Comparison of ENCODE assay signal across 35 mouse cellular contexts in the genomic region with DNA sequence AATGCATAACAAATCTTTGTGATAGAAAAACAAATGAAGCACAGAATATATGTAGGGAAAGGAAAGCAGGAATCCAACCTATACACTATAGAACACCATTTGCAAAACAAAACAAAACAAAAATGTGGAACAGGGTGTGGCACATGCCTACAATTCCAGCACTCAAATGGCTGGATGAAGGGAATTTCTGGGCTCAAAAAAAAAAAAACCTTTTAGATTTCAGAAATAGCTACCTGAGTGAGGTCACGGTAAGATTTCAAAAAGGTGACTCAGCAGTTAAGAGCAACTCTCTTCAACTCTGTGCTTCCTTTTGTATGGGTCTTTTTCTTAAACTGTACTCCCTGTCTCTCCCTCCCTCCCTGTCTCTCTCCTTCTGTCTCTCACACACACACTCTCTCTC. TPM values are rescaled to one million over a fixed set of nuclear protein-coding genes. Genes with fewer than 3 reads are reported as not detected.
A peak's percentile ranks its signal among the peaks of the same experiment; 100 is the strongest.
DNase-seq lines count a peak whose midpoint lies in the region; ATAC-seq and TF ChIP-seq lines count a peak whose summit lies in the region.
"Had no signal": no experiment of that assay in that cellular context is flagged by ENCODE, and none has a peak within 500 bp of the region (broad histone marks: within the 10 kb centered on the region; RNA-seq: fewer than 3 reads in every experiment).

No protein-coding gene starts in this region.

- H3K4me3 ChIP-seq in ES-Bruce4 (ENCODE audit: low read depth, low read length), result no peak overlapping the region
- H3K4me3 ChIP-seq in ES-E14 (ENCODE audit: insufficient read depth in 1 of 2, low read depth in 1 of 2, low read length in 2 of 2, poor library complexity in 1 of 2, severe bottlenecking in 1 of 2), result no peak overlapping the region
- no peak overlapping the region for H3K4me3 ChIP-seq in forebrain, embryonic 11.5 days (ENCODE audit: low read depth, low read length)
- H3K4me3 ChIP-seq in liver, embryonic 11.5 days (ENCODE audit: low read depth, low read length), result no peak overlapping the region
- H3K4me3 ChIP-seq: embryonic facial prominence, embryonic 13.5 days; embryonic facial prominence, embryonic 15.5 days; erythroblast, embryonic 14.5 days; forebrain, embryonic 10.5 days; forebrain, embryonic 13.5 days; forebrain, embryonic 15.5 days had no signal

- peaks cover 3% of the 10 kb centered on the region for H3K4me1 ChIP-seq in ES-Bruce4 (ENCODE audit: control insufficient read depth, insufficient read depth, low read length)
- peaks cover 14% of the 10 kb centered on the region in 2 experiments for H3K4me1 ChIP-seq in ES-E14 (ENCODE audit: control insufficient read depth in 2 of 2, insufficient read depth in 2 of 2, low read length in 2 of 2, poor library complexity in 1 of 2)
- H3K4me1 ChIP-seq in forebrain, embryonic 11.5 days (replicated peaks; ENCODE audit: control insufficient read depth, insufficient read depth, low read length), result no peaks in the 10 kb centered on the region
- H3K4me1 ChIP-seq in liver, embryonic 11.5 days (replicated peaks; ENCODE audit: control insufficient read depth, insufficient read depth, low read length), result no peaks in the 10 kb centered on the region
- H3K4me1 ChIP-seq: embryonic facial prominence, embryonic 13.5 days; embryonic facial prominence, embryonic 15.5 days; forebrain, embryonic 10.5 days; forebrain, embryonic 13.5 days; forebrain, embryonic 15.5 days had no signal

- no peaks in the 10 kb centered on the region for H3K27me3 ChIP-seq in ES-Bruce4 (ENCODE audit: control insufficient read depth, insufficient read depth, low read length, poor library complexity, severe bottlenecking)
- H3K27me3 ChIP-seq in forebrain, embryonic 11.5 days (ENCODE audit: control insufficient read depth, insufficient read depth, low read length), result no peaks in the 10 kb centered on the region
- no peaks in the 10 kb centered on the region for H3K27me3 ChIP-seq in liver, embryonic 11.5 days (replicated peaks; ENCODE audit: control insufficient read depth, insufficient read depth, low read length)
- H3K27me3 ChIP-seq: CH12.LX; embryonic facial prominence, embryonic 13.5 days; embryonic facial prominence, embryonic 15.5 days; forebrain, embryonic 13.5 days; forebrain, embryonic 15.5 days; Patski had no signal

- no peak for TF ChIP-seq EP300 in ES-Bruce4 (IDR thresholded peaks at IDR 0.05; ENCODE audit: insufficient read depth, low read depth, low read length)

- peak overlapping the region; percentile 44; the same call in 1 of the 2 replicates for H3K9ac ChIP-seq in ES-Bruce4 (ENCODE audit: low read depth, poor library complexity, severe bottlenecking)
- no peak overlapping the region; the same call in 1 of the 2 replicates for H3K9ac ChIP-seq in ES-E14 (ENCODE audit: insufficient read depth, low read depth, low read length, poor library complexity, severe bottlenecking)
- H3K9ac ChIP-seq in forebrain, embryonic 11.5 days (ENCODE audit: low read length), result no peak overlapping the region
- H3K9ac ChIP-seq in liver, embryonic 11.5 days (ENCODE audit: low read depth, low read length), result no peak overlapping the region
- H3K9ac ChIP-seq: embryonic facial prominence, embryonic 13.5 days; embryonic facial prominence, embryonic 15.5 days; forebrain, embryonic 13.5 days; forebrain, embryonic 15.5 days; forebrain, postnatal 0 days had no signal

- H3K9me3 ChIP-seq in ES-Bruce4 (replicated peaks; ENCODE audit: control insufficient read depth, insufficient read depth, low read length, poor library complexity, severe bottlenecking) (no peaks in the 10 kb centered on the region), ES-E14 (ENCODE audit: control insufficient read depth, insufficient read depth, low read depth, low read length) (no peaks in the 10 kb centered on the region)
- no peaks in the 10 kb centered on the region for H3K9me3 ChIP-seq in forebrain, embryonic 11.5 days (ENCODE audit: control insufficient read depth, low read length)
- H3K9me3 ChIP-seq in liver, embryonic 11.5 days (ENCODE audit: control insufficient read depth, low read length), result peaks cover 3% of the 10 kb centered on the region; the same call in 1 of the 2 replicates
- H3K9me3 ChIP-seq: embryonic facial prominence, embryonic 13.5 days; embryonic facial prominence, embryonic 15.5 days; forebrain, embryonic 10.5 days; forebrain, embryonic 13.5 days; forebrain, embryonic 15.5 days had no signal

- 75% methylated on average over 1 of the region's 1 CpGs for WGBS in forebrain, embryonic 11.5 days
- WGBS in liver, embryonic 11.5 days, result 77% methylated on average over 1 of the region's 1 CpGs

- TF ChIP-seq CTCF in ES-Bruce4 (IDR thresholded peaks at IDR 0.05; ENCODE audit: low read depth, low read length), result no peak

- H3K36me3 ChIP-seq in ES-Bruce4 (ENCODE audit: control insufficient read depth, insufficient read depth, low read length, poor library complexity, severe bottlenecking) (peaks cover 5% of the 10 kb centered on the region; the same call in 1 of the 2 replicates), ES-E14 (ENCODE audit: control insufficient read depth, insufficient read depth, low read length, poor library complexity, severe bottlenecking) (no peaks in the 10 kb centered on the region)
- H3K36me3 ChIP-seq in forebrain, embryonic 11.5 days (ENCODE audit: control insufficient read depth, insufficient read depth, low read length), result no peaks in the 10 kb centered on the region
- peaks cover 8% of the 10 kb centered on the region; the same call in 1 of the 2 replicates for H3K36me3 ChIP-seq in liver, embryonic 11.5 days (ENCODE audit: control insufficient read depth, insufficient read depth, low read length)

- H3K27ac ChIP-seq in ES-Bruce4 (ENCODE audit: insufficient read depth, low read length), result peak overlapping the region; percentile 96
- peak overlapping the region; percentile 97; the same call in 1 of the 2 replicates for H3K27ac ChIP-seq in ES-E14 (ENCODE audit: insufficient read depth, low read depth, low read length, poor library complexity, severe bottlenecking)
- H3K27ac ChIP-seq in forebrain, embryonic 11.5 days (ENCODE audit: low read depth, low read length), result no peak overlapping the region
- H3K27ac ChIP-seq in liver, embryonic 11.5 days (ENCODE audit: low read depth, low read length), result no peak overlapping the region
- H3K27ac ChIP-seq: embryonic facial prominence, embryonic 13.5 days; embryonic facial prominence, embryonic 15.5 days; forebrain, embryonic 10.5 days; forebrain, embryonic 13.5 days; forebrain, embryonic 15.5 days had no signal

- DNase-seq in 3T3-L1 (ENCODE audit: low read depth, low spot score), result peak; percentile 44
- DNase-seq in ES-E14 (ENCODE audit: low read depth, low spot score), result peak; percentile 39
- DNase-seq in R1 (ENCODE audit: low read depth, low spot score), result peak; percentile 96
- no peak for DNase-seq in forebrain, embryonic 11.5 days (ENCODE audit: low spot score)
- DNase-seq in adrenal gland, postnatal 36 days, result no peak
- no peak for DNase-seq in liver, embryonic 11.5 days (ENCODE audit: low spot score)
- DNase-seq in kidney, postnatal 36 days, result no peak
- DNase-seq: adrenal gland, adult 8-10 months; adrenal gland, postnatal 14 days; B cell, adult 2 months; cerebellum, adult 11 months; cerebellum, adult 18-20 months; cerebellum, adult 8-10 months; cerebellum, adult 9-11 months; cerebellum, postnatal 14 days; cerebellum, postnatal 36 days; embryo, embryonic 11 days; forebrain, postnatal 0 days had no signal

- H3K4me2 ChIP-seq in forebrain, embryonic 11.5 days (ENCODE audit: low read depth, low read length, severe bottlenecking), result no peak overlapping the region
- no peak overlapping the region for H3K4me2 ChIP-seq in liver, embryonic 11.5 days
- H3K4me2 ChIP-seq: embryonic facial prominence, embryonic 13.5 days; embryonic facial prominence, embryonic 15.5 days; forebrain, embryonic 13.5 days; forebrain, embryonic 15.5 days had no signal

- in situ Hi-C loops in ES-E14 (cut with MboI; ENCODE audit: low sequenced_read_pairs in 2 of 2, unreplicated experiment in 2 of 2), result no loop called here

- ATAC-seq in forebrain, embryonic 11.5 days (replicated peaks; ENCODE audit: low FRiP score), result no peak
- ATAC-seq in liver, embryonic 11.5 days (replicated peaks; ENCODE audit: low FRiP score), result no peak
- ATAC-seq: activated CD4-positive, CD25-positive, alpha-beta regulatory T cell, adult 4 months; CD4-positive, CD25-positive, alpha-beta regulatory T cell, adult 4 months; forebrain, embryonic 13.5 days; forebrain, embryonic 15.5 days; forebrain, postnatal 0 days; Patski had no signal

- TF ChIP-seq POLR2A in ES-Bruce4 (IDR thresholded peaks at IDR 0.05; ENCODE audit: insufficient read depth, low read length), result no peak

TF ChIP-seq in ES-E14, 5 proteins besides CTCF, POLR2A, EP300 and RAD21:
- no peak for TF ChIP-seq HCFC1 (IDR thresholded peaks at IDR 0.05; ENCODE audit: borderline replicate concordance, insufficient read depth, low read length)
- no peak for TF ChIP-seq ZC3H11A (IDR thresholded peaks at IDR 0.05; ENCODE audit: borderline replicate concordance, low read depth, low read length)
- TF ChIP-seq MAFK (IDR thresholded peaks at IDR 0.05; ENCODE audit: insufficient read depth, low read depth, low read length), result peak; percentile 97
- TF ChIP-seq CHD2 (IDR thresholded peaks at IDR 0.05; ENCODE audit: low read depth, low read length), result 0 out of 2 replicates have a peak, but pooled peaks have one; percentile 35
- peak; percentile 97 for TF ChIP-seq ZNF384 (IDR thresholded peaks at IDR 0.05; ENCODE audit: low read depth, low read length)

RNA-seq across cellular contexts. Expression of gene Bpifb9b, which starts 31.1 kb away (rescaled TPM):
- not detected in 2 replicates for polyA plus RNA-seq in ES-Bruce4 (2011; ENCODE audit: insufficient read depth, insufficient read length, low read depth, missing spikeins)
- total RNA-seq in ES-E14 (2012; rRNA removed), result not detected in 2 replicates
- polyA plus RNA-seq in forebrain, embryonic 11.5 days (2014; fragmentation: Nextera tagmentation; extraction: Ambion mirVana), result not detected in 2 replicates
- not detected for total RNA-seq in adrenal gland, postnatal 36 days (2021)
- polyA plus RNA-seq in liver, embryonic 11.5 days (2014; fragmentation: Nextera tagmentation; extraction: Ambion mirVana), result not detected in 2 replicates
- total RNA-seq: adrenal gland, adult 18-20 months; adrenal gland, postnatal 14 days; adrenal gland, postnatal 4 days; CH12.LX; common myeloid progenitor, adult 5-6 weeks; forebrain, postnatal 0 days; MEL had no signal
- polyA plus RNA-seq: activated CD4-positive, CD25-positive, alpha-beta regulatory T cell, adult 4 months; brain, embryonic 14.5 days; CD4-positive, CD25-positive, alpha-beta regulatory T cell, adult 4 months; embryonic facial prominence, embryonic 11.5 days; embryonic facial prominence, embryonic 13.5 days; erythroblast, embryonic 14.5 days; forebrain, embryonic 10.5 days; forebrain, embryonic 13.5 days; forebrain, embryonic 15.5 days; forebrain, postnatal 0 days; Patski had no signal

RNA-seq across cellular contexts. Expression of gene Cdk5rap1, which starts 34.6 kb away (rescaled TPM):
- 23.8 and 27.1 TPM in 2 replicates for polyA plus RNA-seq in ES-Bruce4 (2011; ENCODE audit: insufficient read depth, insufficient read length, low read depth, missing spikeins)
- 30.0 and 33.2 TPM in 2 replicates for total RNA-seq in ES-E14 (2012; rRNA removed)
- 15.0 and 17.0 TPM in 2 replicates for polyA plus RNA-seq in forebrain, embryonic 11.5 days (2014; fragmentation: Nextera tagmentation; extraction: Ambion mirVana)
- total RNA-seq in adrenal gland, postnatal 36 days (2021), result 10 to 100 TPM; 11.0 to 13.9 TPM
- polyA plus RNA-seq in liver, embryonic 11.5 days (2014; fragmentation: Nextera tagmentation; extraction: Ambion mirVana), result 23.5 and 23.7 TPM in 2 replicates

Comparison
In these comparisons a context has a peak if more than half of its experiments do, and no peak if none do; other contexts are left out.
1. DNase-seq: peak in 3T3-L1 (single experiment), ES-E14 (single experiment) and R1 (single experiment); none in forebrain, embryonic 11.5 days (single experiment), adrenal gland, postnatal 36 days (0 of 2), liver, embryonic 11.5 days (single experiment) and kidney, postnatal 36 days (0 of 2).
2. H3K27ac ChIP-seq: peak in ES-Bruce4 (single experiment) and ES-E14 (single experiment); none in forebrain, embryonic 11.5 days (single experiment) and liver, embryonic 11.5 days (single experiment).